Mouse (Mus musculus) myocyte (in vitro differentiated cells): ENCODE measurements at regions not wholly inside any gene's neighbourhood (a gene's known extent, or its start where the extent isn't known, plus 50 kb on each side); places are given as distances from the start of the nearest gene placed in this dataset.
A peak's percentile ranks its signal among the peaks of the same experiment; 100 is the strongest.

Experiments used
- H3K27me3 ChIP-seq: one replicate; pipeline ENCODE4 v1.6.1; 2011; ENCODE audit not compliant: control insufficient read depth, insufficient read depth, insufficient read length
- H3K36me3 ChIP-seq: one replicate; pipeline ENCODE4 v1.6.1; 2011; ENCODE audit not compliant: control insufficient read depth, insufficient read depth
- H3K4me2 ChIP-seq: one replicate; pipeline ENCODE4 v1.6.1; 2011; ENCODE audit warnings: low read depth, control low read depth
- H3K4me3 ChIP-seq: one replicate; pipeline ENCODE4 v1.5.1; 2011; ENCODE audit warnings: mild to moderate bottlenecking, control low read depth, moderate library complexity
- H3K79me2 ChIP-seq: one replicate; pipeline ENCODE4 v1.6.1; 2011; ENCODE audit not compliant: control insufficient read depth, insufficient read depth
- H3ac ChIP-seq: one replicate; pipeline ENCODE4 v1.6.1; 2011; ENCODE audit not compliant: control insufficient read depth, insufficient read length
- CEBPB ChIP-seq: IDR thresholded peaks from 2 replicates; pipeline ENCODE4 v1.6.1; 2011; ENCODE audit warnings: mild to moderate bottlenecking, moderate library complexity; ENCODE audit not compliant: poor library complexity, insufficient read depth, severe bottlenecking
- E2F4 ChIP-seq: IDR thresholded peaks from one replicate; pipeline ENCODE4 v1.6.1; 2011; ENCODE audit warnings: mild to moderate bottlenecking, control low read depth, moderate library complexity; ENCODE audit not compliant: insufficient read depth
- MAX ChIP-seq: IDR thresholded peaks from one replicate; pipeline ENCODE4 v1.6.1; 2011; ENCODE audit warnings: low read depth, mild to moderate bottlenecking, control low read depth
- MYOD1 ChIP-seq, 3 experiments: IDR thresholded peaks; one replicate each; pipeline ENCODE4 v1.6.1; 2011; ENCODE audit warnings: control low read depth in 2 of 3, low read depth in 2 of 3, mild to moderate bottlenecking in 2 of 3, moderate library complexity in 1 of 3; ENCODE audit not compliant: insufficient read length in 2 of 3, control insufficient read depth in 1 of 3
- MYOG ChIP-seq, 3 experiments: IDR thresholded peaks; one replicate each; pipeline ENCODE4 v1.6.1; 2011; ENCODE audit warnings: control low read depth in 2 of 3, low read depth in 2 of 3, mild to moderate bottlenecking in 2 of 3; ENCODE audit not compliant: insufficient read length in 2 of 3, control insufficient read depth in 1 of 3, insufficient read depth in 1 of 3
- POLR2A ChIP-seq: IDR thresholded peaks from one replicate; pipeline ENCODE4 v1.6.1; 2011; ENCODE audit warnings: low read depth, mild to moderate bottlenecking, control low read depth, moderate library complexity; ENCODE audit not compliant: insufficient read length
- POLR2AphosphoS2 ChIP-seq: IDR thresholded peaks from one replicate; pipeline ENCODE4 v1.6.1; 2011; ENCODE audit warnings: low read depth, control low read depth; ENCODE audit not compliant: insufficient read length
- REST ChIP-seq: IDR thresholded peaks from one replicate; pipeline ENCODE4 v1.6.1; 2011; ENCODE audit warnings: mild to moderate bottlenecking, control low read depth, moderate library complexity; ENCODE audit not compliant: insufficient read depth, insufficient read length
- SRF ChIP-seq: IDR thresholded peaks from one replicate; pipeline ENCODE4 v1.6.1; 2011; ENCODE audit warnings: low read depth; ENCODE audit not compliant: control insufficient read depth, insufficient read length
- TCF12 ChIP-seq: IDR thresholded peaks from one replicate; pipeline ENCODE4 v1.6.1; 2011; ENCODE audit warnings: mild to moderate bottlenecking, control low read depth; ENCODE audit not compliant: poor library complexity, insufficient read depth, severe bottlenecking
- TCF3 ChIP-seq: IDR thresholded peaks from one replicate; pipeline ENCODE4 v1.6.1; 2011; ENCODE audit warnings: low read depth, control low read depth; ENCODE audit not compliant: insufficient read length
- USF1 ChIP-seq: IDR thresholded peaks from one replicate; pipeline ENCODE4 v1.6.1; 2011; ENCODE audit warnings: low read depth, mild to moderate bottlenecking, control low read depth, moderate library complexity

GRCm38 (mm10) chr7:73614341-73614740 is 72.7 kb upstream of the Chd2 start:
- Histone ChIP-seq H3K36me3 (no peaks in the 10 kb centered on the region), H3K27me3 (no peaks in the 10 kb centered on the region), H3ac (no peak overlapping the region), H3K4me3 (no peak overlapping the region), H3K4me2 (no peak overlapping the region), H3K79me2 (no peaks in the 10 kb centered on the region)
- no peak for TF ChIP-seq SRF
- no peak for TF ChIP-seq POLR2AphosphoS2

DNA sequence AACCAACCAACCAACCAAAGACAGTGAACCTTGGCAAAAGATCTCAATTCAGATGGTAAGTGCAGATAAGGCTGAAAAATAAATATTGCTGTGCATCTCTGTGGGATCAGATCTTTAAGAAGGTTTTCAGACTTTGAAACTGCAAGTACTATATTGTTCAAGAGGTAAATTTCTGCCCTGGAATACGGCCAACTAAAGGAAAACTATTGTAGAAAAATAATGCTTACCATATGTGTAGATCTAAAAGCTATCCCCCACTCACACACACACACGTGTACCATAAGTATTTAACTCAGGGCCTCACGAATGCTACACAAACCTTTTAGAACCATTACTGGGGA is 71.1 kb upstream of the Chd2 start:
- Histone ChIP-seq H3K27me3 (no peaks in the 10 kb centered on the region), H3K4me2 (no peak overlapping the region), H3K79me2 (no peaks in the 10 kb centered on the region), H3ac (no peak overlapping the region), H3K36me3 (no peaks in the 10 kb centered on the region), H3K4me3 (no peak overlapping the region)
- TF ChIP-seq REST (no peak), E2F4 (no peak), TCF3 (no peak), SRF (no peak), TCF12 (no peak), USF1 (no peak)

GRCm38 (mm10) chr7:73611866-73612751 is 70.5 kb upstream of the Chd2 start:
- Histone ChIP-seq H3K36me3 (no peaks in the 10 kb centered on the region), H3K4me3 (no peak overlapping the region), H3K4me2 (no peak overlapping the region), H3ac (no peak overlapping the region), H3K79me2 (no peaks in the 10 kb centered on the region), H3K27me3 (no peaks in the 10 kb centered on the region)
- TF ChIP-seq USF1 (no peak), REST (no peak), MAX (no peak), MYOG (IDR thresholded peaks at IDR 0.05; ENCODE audit: control insufficient read depth in 1 of 3, insufficient read depth in 1 of 3, insufficient read length in 2 of 3, low read depth in 2 of 3) (no peak), TCF12 (no peak), CEBPB (no peak), SRF (no peak), TCF3 (no peak), POLR2A (no peak)

GRCm38 (mm10) chr7:73608804-73609275 is 67.2 kb upstream of the Chd2 start:
- Histone ChIP-seq H3K79me2 (no peaks in the 10 kb centered on the region), H3K4me3 (peak overlapping the region; percentile 31), H3K27me3 (no peaks in the 10 kb centered on the region), H3K36me3 (no peaks in the 10 kb centered on the region), H3K4me2 (peak overlapping the region; percentile 98), H3ac (no peak overlapping the region)
- TF ChIP-seq MYOG (IDR thresholded peaks at IDR 0.05; ENCODE audit: control insufficient read depth in 1 of 3, insufficient read depth in 1 of 3, insufficient read length in 2 of 3, low read depth in 2 of 3) (no peak), MYOD1 (IDR thresholded peaks at IDR 0.05; ENCODE audit: control insufficient read depth in 1 of 3, insufficient read length in 2 of 3, low read depth in 2 of 3) (no peak), POLR2AphosphoS2 (no peak), USF1 (no peak), CEBPB (no peak), MAX (no peak), SRF (no peak), REST (no peak), TCF3 (no peak), TCF12 (no peak), E2F4 (no peak), POLR2A (no peak)

- Histone ChIP-seq H3K36me3 (no peaks in the 10 kb centered on the region), H3ac (no peak overlapping the region), H3K79me2 (no peaks in the 10 kb centered on the region), H3K4me3 (peak overlapping the region; percentile 31), H3K27me3 (no peaks in the 10 kb centered on the region), H3K4me2 (peak overlapping the region; percentile 98)
- TF ChIP-seq MYOD1 (IDR thresholded peaks at IDR 0.05; ENCODE audit: control insufficient read depth in 1 of 3, insufficient read length in 2 of 3, low read depth in 2 of 3) (no peak), MAX (no peak)
These were observed 66.6 kb upstream of the Chd2 start for GRCm38 (mm10) chr7:73608070-73608803.
